Mouse (Mus musculus): Measurements from ENCODE around the gene Prkca.

Prkca gene

DNA sequence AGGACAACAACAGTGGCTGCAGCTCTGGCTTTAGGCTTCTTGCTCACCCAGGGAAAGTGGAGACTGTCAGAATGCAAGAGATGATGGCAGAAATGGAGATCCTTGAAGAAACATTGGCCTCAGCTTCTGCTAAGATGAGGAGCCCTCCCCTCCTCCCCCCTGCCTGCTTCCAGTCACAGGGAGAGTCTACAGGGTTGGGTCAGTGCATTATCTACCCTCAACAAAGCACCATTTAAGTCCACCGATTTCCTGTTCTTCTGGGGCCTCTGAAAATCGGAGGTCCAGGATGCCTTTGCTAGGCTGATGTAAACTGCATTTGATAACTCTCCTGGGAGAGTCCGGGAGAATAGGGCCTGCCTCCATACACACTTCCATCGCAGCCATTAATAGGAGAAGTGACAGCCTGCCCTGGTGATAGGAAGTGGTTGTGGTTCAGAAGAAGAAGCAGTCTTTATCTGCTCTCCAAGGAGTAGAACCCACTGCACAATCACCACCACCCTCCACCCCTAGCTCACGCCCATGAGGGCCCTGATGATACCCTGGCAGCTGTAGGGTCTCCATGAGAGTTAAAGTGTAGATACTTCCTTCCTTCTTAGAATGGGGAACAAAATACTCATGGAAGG is 108.5 kb downstream of the Prkca start:
- DNase-seq (ENCODE audit: low spot score), result no peak

DNA sequence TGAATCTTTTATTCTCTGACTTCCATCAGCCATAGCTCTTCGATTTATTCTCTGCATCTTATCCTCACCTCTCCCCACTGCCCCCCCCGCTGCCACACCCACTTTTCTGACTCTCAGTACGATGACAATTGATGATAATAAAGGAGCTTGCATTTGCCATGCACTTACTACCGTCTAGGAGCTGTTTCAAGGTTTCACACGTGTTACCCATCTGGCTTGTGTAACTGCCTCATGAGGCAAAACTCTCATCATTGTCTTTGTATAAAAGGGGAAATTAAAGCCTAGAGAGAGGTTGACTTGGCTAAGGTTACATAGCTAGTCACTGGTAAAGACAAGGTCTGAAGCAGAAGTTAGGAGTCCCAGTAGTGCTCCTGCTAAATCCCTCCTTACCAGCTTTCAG is 110.7 kb downstream of the Prkca start:
- no peak for DNase-seq (ENCODE audit: low spot score)

DNA sequence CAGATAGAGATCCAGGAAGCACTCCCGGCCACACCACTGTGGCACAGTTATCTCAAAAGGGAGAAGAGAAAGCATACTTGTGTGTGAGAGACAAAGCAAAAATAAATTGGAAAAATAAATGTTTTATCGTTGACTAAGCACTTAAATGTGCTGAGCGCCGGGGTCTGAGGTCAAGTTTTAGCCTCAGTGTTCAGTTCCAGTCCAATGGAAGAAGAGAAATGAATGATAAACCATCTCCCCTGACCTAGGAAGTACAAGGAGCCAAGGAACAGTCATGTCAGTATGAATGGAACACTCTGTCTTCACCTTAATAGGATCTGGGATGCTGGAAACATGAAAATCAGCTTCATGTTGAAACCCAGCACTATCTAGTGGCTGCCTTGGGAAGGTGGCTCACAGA is 113.6 kb downstream of the Prkca start:
- DNase-seq (ENCODE audit: low spot score), result no peak

DNA sequence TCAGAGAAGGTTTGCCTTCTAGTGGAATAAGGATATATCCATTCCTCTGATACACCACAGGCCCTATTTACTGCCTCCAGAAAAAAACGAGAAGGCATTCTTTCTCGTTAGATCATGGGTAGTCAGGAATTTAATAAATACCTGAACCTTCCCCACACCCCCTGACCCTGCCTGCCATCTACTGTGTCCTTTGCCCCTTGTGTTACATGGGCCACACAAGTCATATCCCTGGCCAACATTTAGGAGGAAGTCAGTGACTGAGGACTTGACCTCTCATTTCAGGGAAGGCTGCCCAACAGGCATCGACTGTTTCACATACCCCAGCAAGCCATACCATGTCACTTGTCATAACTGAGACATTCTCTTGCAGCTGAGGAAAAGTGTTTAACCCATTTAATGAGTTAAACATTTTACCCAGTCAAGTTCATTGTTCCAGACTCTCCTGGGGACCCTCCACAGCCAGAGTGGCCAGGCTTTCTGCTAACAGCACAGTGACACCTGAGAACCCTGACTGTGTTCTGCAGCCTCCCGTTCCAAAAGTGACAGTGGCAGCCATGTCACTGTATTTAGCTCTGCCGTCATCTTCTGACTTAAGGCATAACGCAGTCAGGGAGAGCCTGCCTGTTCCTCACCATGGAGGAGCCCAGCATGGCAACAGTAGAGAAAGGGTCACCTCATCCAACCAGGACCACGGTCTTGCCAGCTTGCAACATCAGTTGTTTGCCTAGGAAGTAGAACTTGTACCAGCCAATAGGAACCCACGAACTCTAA is 114.4 kb downstream of the Prkca start:
- no peak for DNase-seq (ENCODE audit: low spot score)

DNA sequence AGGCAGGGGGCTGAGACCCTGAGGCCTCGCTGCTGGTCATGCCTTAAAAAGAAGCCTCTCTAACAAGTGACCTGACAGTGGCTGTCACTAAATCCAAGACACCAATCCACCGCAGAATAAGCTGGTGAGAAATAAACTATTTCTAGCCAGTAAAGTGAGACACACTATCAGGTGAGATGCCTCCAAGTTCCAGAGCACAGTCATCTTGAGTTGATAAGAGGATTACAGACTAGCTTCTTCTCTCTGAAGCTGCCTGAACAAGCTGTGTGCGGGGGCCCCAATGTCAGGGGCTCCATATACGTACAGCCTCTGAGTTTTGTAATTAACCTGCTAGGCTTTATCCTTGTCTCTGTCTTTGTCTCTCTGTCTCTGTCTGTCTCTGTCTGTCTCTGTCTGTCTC is 115.2 kb downstream of the Prkca start:
- no peak for DNase-seq (ENCODE audit: low spot score)

DNA sequence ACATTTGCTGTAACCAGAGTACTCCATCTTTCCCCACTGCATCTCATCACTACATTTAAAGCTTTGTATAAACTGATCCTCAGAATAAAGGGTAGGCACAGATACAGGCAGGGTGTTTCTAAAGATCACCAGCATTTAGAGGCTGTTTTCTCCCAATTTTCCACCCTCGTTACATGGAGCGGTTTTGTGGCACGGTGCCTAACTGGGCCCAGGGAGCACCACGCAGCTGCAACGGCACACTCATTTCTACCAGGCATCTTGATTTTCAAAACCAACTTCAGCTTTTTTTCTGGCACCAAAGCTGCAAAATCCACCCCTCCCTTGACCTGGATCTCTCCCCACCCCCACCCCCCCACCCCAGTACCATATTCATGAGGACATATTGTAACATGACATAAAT is 117.5 kb downstream of the Prkca start:
- DNase-seq (ENCODE audit: low spot score), result no peak

DNA sequence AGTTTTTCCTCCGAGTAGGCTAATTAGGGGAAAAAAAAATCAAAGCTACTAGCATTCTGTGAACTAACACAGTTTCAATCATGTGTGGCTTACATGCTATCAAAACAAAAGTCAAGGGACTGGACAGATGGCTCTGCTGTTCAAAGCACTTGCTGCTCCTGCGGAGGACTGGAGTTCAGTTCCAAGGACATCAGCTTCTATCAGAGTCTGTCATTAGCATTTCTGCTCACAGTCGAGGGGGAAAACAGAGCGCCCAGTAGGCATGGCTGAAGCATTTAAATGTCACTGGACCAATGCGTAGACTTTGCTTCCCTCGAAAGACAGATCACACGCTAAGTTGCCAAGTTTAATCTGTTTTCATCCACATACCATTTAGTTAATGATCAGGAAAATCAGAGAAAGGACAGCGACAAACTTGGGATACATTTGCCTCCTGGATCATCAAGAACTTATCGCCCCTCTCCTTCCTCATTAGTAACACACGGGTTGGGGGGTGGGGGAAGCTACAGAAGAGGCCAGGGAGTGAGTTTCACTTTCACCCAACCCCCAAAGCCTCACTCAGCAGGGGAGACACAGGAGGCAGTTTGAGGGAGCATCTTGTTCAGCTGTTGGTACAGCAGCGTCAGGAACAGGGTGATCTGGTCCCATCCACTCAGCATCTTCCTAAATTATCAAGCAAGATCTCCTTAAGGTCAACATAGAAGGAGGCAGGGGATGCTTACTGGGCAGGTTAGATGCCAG is 119.3 kb downstream of the Prkca start:
- no peak for DNase-seq (ENCODE audit: low spot score)

DNA sequence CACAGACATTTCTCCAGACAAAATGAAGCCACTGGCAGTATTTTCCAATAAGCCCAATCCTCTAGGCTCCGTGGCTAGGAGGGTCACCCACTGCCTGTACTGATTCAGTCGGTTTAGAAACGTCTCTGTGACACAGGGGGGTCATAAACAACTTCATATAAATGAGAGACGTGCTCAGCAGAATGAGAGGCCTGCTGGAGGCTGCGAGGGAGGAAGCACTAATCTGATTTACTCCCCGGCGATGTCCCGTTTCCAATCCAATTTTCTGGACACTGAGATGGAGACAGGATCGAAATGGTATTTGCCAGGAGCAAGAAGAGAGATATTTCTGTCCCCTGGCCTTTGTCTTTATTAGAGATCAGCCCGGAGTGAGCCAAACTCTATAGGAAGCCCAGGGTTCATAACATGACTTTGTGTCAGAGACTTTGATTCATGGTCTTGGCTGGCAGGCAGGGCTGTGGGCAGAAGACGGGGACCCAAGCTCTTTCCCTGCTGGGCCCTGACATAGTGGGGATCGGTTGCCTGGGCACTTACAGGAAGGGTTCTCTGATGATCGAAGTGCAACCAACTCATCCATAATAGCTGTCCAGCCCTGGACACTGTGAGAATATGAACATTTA is 120.0 kb downstream of the Prkca start:
- no peak for DNase-seq (ENCODE audit: low spot score)

DNA sequence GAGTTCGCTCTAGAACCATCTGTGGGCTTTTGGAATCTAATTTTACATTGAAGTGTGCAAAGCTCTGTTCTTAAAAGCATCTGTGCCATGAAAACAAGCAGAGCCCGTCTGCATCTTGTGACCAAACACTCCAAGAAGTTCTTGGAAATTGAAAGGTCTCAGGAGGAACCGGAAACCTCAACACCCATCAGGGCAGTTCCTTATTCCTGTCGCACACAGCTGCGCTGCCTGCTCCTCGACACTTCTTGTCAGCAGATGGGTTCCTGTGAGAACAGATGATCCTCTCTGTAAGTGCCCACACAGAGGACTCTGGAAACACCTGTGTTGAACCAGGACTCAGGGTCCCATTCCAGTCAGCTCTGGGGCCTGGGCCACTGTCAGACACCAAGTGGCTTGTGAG is 120.6 kb downstream of the Prkca start:
- no peak for DNase-seq (ENCODE audit: low spot score)

DNA sequence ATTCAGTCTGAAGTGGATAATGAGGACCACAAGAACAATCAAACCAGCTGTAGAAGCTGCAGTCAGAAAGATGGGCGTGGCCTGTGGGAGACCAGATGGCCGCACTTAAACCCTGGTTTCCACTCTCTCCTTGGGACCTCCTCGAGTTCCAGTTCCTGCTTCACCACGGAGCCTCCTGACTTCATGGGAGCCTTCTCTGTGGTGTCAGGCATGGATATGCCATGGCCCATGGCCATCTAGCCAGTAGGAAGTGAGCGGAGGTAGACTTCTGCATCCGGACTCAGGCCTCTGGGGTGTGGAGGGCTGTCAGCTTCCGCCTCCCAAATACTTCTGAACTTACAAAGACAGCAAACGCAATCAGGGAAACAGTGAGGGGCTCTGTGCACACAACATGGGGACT is 121.1 kb downstream of the Prkca start:
- no peak for DNase-seq (ENCODE audit: low spot score)

DNA sequence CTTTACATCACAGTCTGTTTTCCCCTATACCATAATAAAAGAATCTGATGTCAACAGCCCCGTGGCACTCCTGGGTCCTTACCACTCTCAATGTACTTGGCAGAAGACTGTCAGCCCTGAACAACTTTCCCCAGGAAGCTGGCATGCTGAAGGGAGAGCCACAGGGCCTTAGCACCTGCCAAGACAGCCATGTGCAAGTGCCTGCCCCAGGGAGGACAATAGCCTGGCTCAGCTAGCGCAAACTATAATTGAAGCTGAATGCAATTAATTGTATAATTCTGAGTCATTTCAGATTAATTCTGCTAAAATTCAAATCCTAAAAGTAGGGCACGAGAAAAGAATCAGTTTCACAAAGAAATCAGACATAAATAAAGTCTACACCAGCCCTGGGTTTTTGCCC is 121.7 kb downstream of the Prkca start:
- no peak for DNase-seq (ENCODE audit: low spot score)

DNA sequence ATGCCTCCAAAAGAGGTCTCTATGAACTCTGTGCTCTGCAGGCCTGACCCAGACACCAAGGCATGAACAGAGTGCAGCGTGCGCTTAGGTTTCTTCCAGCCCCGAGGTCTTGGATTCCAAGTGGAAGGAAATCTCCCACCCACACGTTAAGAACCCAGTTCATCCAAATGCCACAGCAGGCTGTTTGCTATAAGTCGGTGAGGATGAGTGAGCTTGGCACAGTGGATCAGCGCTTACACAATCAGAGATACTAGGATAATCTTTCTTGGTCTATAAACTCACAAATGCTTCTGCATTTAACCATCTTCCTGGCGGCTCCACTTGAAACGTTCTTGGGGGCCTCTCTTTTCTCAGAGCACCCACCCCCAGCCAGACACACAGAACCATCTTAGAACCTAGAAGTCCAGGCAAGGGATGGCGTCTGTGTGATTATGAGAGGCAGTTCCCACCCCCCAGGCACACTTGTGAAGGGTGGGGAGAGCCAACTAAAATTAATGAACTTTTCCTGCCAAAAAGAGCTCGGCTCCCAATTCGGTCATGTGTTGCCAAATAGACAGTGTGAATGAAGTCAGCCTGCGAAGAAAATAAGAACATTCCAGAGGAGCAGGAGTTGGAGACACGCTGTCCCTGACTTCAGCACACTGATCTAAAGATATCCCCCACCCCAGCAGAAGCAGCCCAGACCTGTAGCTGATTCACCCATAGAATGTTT is 122.4 kb downstream of the Prkca start:
- DNase-seq (ENCODE audit: low spot score), result no peak

DNA sequence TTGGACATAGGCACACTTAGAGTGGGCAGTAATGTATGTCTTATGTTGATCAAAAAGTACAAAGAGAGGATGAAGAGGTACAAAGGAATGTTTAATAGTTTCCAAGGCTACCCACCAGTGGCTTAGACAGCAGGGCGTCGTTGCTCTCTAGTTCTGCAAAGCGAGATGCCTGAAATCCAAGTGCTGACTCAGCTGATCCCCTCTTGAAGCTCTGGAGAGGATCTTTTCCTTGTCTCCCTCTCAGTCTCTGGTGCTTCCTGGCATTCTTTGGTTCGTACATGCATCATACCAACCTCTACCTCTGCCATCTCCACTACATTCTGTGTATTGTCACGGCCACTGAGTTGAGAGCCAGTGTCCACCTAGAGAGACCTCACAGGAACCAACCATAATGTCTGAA is 123.1 kb downstream of the Prkca start:
- DNase-seq (ENCODE audit: low spot score), result no peak

DNA sequence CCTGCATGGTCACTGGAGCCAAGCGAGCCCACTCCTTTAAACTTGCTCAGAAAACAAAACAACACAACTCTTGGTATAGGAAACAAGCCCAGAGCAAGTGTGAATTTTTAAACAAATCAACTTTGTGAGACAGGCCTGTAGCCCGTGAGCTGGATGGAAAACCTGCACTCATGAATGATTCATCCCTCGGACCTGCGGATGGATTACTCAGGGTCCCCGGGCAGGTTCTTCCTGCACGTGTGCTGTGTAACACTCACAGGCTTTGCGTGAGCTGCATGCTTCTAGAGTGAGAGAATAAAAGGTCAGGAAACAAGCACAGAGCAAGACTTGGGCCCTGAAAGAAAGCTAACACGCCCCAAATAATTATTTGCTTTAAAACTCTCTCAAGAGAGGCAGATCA is 126.7 kb downstream of the Prkca start:
- no peak for DNase-seq (ENCODE audit: low spot score)

DNA sequence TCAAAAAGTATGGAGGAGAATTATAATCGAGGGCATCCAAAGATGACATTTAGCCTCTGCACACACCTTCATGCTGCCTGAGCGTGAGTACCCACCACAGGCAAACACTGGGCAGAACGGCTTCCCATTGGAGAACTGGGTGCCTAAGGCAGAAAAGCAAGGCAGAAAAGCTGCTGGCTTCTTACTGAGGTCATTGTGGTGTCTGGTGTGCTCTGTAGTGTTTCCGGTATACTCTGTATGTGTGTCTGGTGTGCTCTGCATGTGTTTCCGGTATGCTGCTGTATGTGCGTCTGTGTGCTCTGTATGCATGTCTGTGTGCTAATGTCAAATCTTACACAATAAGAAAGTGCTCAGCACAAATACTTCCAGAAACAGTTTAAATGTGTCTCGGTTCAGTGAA is 127.7 kb downstream of the Prkca start:
- no peak for DNase-seq (ENCODE audit: low spot score)

DNA sequence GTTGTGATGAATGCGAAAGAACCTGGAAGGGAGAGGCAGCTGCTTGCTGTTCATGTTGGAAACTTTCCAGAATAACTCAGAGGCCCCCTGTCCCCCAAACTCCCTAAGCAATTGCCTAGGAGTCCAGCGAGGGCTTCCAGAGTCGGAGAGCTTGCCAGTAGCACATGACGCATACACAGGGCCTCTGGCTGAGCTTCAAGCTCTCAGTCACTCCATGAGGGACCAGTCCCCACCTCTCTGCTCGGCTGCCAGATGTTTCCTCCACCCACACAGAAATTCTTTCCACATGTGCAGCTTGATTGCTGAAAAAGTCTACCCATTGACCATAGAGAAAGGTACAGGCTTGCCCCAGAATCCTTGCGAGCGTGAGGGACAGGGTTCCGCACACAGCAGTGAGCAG is 128.3 kb downstream of the Prkca start:
- DNase-seq (ENCODE audit: low spot score), result no peak

DNA sequence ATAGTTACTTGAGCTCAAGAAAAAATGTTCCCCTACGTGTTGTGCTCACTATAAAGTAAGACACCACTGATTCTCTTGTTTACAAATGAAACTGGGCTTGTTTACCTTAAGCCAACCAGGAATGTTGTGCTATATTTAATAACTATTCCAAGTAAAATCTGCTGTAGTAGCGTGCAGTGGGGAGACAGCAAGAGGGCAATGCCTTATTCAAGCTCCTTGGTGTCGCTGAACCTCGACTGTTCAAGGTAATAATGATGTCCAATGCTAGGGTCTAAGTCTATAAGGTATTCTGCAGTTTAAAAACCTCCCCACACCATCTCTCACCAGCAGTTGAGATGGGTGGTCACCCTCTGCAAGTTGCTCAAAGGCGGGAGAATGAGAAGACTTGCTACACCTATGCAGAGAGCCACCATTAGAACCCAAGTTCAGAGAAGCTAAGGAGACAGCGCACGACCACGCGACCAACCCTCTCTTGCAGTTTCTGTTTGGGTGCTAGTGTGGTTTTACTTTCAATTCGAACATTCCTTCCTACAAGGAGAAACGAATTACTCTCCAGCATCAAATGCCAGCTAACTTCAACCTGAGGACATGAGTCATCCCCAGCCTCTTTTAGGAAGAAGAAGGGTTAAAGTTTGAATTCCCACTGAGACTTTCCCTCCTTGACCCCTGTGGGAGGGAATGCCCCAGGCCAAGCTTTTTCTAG is 129.1 kb downstream of the Prkca start:
- no peak for DNase-seq (ENCODE audit: low spot score)

DNA sequence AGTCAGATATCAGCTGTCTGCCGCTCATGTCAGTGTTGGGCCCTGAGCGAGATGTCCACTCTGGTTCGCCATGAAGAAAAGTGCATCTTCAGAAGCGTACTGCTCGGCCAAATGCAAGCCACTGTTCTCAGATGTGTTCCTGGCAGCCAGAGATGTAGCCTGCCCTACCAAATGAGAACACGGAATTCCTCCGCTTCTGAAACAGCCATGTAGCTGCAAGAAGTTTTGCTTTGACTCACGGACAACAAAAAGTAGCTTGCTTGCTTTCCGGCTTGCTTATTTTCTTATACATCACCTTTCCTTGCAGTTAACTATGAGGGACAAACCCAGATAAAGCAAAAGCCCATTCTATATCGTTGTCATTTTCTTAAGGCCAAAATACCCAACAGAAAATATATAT is 129.9 kb downstream of the Prkca start:
- no peak for DNase-seq (ENCODE audit: low spot score)

DNA sequence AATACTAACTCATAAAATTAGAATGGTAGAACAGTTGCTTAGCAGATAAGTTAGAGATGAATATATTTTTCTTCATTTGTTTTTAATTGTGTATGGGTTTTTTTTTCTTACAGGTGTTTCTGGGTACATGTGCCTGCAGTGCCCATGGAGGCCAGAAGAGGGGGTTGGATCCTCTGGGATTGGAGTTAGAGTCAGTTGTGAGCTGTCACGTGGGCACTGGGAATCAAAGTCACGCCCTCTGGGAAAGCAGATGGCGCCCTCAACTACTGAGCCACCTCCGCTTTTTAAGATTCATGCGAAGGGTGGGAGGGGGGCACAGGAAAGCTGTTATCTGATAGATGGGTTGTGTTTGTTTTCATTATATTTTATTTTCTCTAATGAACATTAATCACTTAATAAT is 131.1 kb downstream of the Prkca start:
- DNase-seq (ENCODE audit: low spot score), result no peak

DNA sequence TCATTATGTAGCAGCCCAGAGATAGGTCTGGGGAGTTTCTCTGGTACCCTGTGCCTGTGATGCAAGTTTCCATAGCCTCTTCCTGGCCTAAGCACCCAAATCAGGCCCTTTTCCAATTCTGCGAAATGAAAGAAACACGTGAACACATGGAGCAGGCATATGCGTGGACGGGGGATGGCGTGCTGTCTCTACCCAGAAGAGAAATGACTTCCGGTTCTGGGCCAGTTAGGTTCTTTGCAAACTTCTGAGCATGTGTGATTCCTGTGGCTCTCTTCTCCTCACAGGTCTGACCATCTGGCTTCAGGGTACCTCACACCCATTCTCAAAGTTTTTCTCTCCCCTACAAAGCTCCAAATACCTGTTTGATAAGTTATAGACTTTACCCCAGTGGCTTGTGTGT is 131.7 kb downstream of the Prkca start:
- no peak for DNase-seq (ENCODE audit: low spot score)

DNA sequence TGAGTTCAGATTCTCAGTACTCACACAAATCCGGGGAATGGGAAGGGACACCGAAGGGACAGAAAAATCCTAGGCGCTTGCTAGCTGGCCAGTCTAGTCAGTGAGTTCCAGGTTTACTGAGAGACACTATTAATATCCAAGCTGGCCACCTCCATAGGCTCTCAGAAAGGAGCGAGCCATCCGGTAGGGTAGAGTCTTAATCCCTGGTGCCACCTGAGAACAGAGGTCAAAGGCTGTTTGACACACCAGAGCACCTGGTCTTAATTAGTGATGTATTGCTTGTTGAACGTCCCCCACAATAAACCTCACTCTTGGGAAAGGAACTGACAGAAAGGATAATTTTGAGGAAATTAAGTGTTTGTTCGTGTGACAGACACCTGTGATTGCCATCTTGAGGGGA is 133.0 kb downstream of the Prkca start:
- no peak for DNase-seq (ENCODE audit: low spot score)

DNA sequence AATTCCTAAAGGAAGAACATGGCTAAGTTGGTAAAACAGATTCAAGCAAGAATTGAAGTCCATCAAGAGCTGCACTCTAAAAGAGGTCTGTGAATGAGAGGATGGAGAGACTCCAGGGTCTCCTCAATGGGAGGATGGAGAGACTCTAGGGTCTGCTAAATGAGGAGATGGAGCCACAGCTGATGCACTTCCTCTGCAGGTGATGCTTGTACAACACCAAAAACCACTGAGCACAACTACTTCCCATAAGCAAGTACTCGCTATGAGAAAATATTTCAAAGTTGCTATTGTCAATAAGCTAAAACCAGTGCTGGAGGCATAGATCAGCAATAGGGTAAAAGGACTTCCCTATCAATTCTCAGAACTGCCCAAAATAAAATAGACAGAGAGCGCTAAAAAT is 137.1 kb downstream of the Prkca start:
- DNase-seq (ENCODE audit: low spot score), result no peak
